In the genomic region with DNA sequence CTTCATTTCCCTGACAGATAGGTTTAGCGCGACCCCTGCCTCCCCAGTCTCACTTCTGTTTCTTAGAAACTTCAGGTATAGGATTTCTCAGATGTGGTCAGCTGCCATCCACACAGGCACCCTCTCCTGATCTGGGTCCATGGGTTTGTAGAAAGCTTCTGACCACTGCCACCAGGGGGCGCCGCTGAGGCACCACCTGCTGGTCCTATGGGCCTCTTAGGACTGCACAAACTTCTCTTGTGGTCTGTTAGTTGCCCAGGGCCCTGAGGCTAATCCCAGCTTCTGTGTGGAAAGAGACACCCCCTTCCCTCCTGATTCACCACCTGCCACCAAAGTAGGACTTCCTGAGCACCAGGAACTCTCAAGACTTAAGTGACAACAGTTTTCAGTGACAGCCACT, we compare ENCODE assay signal across 8 mouse cellular contexts. TPM values are rescaled to one million over a fixed set of nuclear protein-coding genes. Genes with fewer than 3 reads are reported as not detected.
DNase-seq lines count a peak whose midpoint lies in the region.

No protein-coding gene starts in this region.

- peak; percentile 8 for DNase-seq in urinary bladder, postnatal 25 days (ENCODE audit: low spot score)
- no peak for DNase-seq in urinary bladder, postnatal 14 days (ENCODE audit: low spot score)
- peak; percentile 19 for DNase-seq in c-Kit-positive CD71-positive TER-119-negative erythroid progenitor cells, embryonic 14.5 days (ENCODE audit: low read depth)
- peak; percentile 25 for DNase-seq in lung, postnatal 10 days
- no peak for DNase-seq in frontal cortex, adult 2 months (ENCODE audit: extremely low spot score in 1 of 2, low spot score in 1 of 2)
- DNase-seq in left cerebral cortex, adult 8-10 months (ENCODE audit: low spot score in 2 of 2) = no peak
- DNase-seq in right cerebral cortex, postnatal 25 days = no peak
- no peak for DNase-seq in gastrocnemius, adult 8-10 months (ENCODE audit: low spot score in 2 of 2)

RNA-seq across cellular contexts. Expression of a gene that starts 30.7 kb away (rescaled TPM):
- polyA plus RNA-seq in frontal cortex, adult 2 months (2012; rRNA removed) = 4.1 and 4.6 TPM in 2 replicates
- 10 to 100 TPM in 1 of 4 experiments, 1 to 10 TPM in 3; 6.2 to 11.9 (median 8.5) TPM for total RNA-seq in left cerebral cortex, adult 8-10 months (2022)
- total RNA-seq in gastrocnemius, adult 8-10 months (2022) = 1 to 10 TPM; 2.3 to 4.7 (median 3.2) TPM

RNA-seq across cellular contexts. Expression of a gene that starts 39.2 kb away (rescaled TPM):
- 0.76 and 1.00 TPM in 2 replicates for polyA plus RNA-seq in frontal cortex, adult 2 months (2012; rRNA removed)
- total RNA-seq in left cerebral cortex, adult 8-10 months (2022) = 1 to 10 TPM in 3 of 4 experiments, under 1 TPM in 1; 0.99 to 3.1 (median 2.0) TPM
- total RNA-seq in gastrocnemius, adult 8-10 months (2022) = not detected

Comparison
In these comparisons a context has a peak if more than half of its experiments do, and no peak if none do; other contexts are left out.
1. DNase-seq: peak in urinary bladder, postnatal 25 days (single experiment), c-Kit-positive CD71-positive TER-119-negative erythroid progenitor cells, embryonic 14.5 days (single experiment) and lung, postnatal 10 days (single experiment); none in urinary bladder, postnatal 14 days (single experiment), frontal cortex, adult 2 months (0 of 2), left cerebral cortex, adult 8-10 months (0 of 2), right cerebral cortex, postnatal 25 days (single experiment) and gastrocnemius, adult 8-10 months (0 of 2).